Mouse (Mus musculus) hindbrain, embryonic 11.5 days (tissue): ENCODE results near the gene Pop5. TPM values are rescaled to one million over a fixed set of nuclear protein-coding genes. Genes with fewer than 3 reads are reported as not detected.

Source experiments
- ATAC-seq: fragments of 200-750 bp; cut with Nextera tagmentation; 2 replicates; pipeline ENCODE4 v1.8.0; 2017; ENCODE audit warnings: mild to moderate bottlenecking, moderate TSS enrichment, moderate library complexity; ENCODE audit not compliant: low FRiP score
- DNase-seq: peaks from one replicate; pipeline ENCODE4 v3.0.0-alpha.2; 2015; ENCODE audit warnings: low spot score
- H3K27ac ChIP-seq: fragments of 300-500 bp; sonication (generic); 2 replicates; pipeline ENCODE4 v1.5.1; 2014; ENCODE audit warnings: mild to moderate bottlenecking, low read depth, low read length
- H3K27me3 ChIP-seq: fragments of 300-500 bp; sonication (generic); 2 replicates; pipeline ENCODE4 v1.6.1; 2014; ENCODE audit warnings: mild to moderate bottlenecking, low read length, moderate library complexity, mixed read lengths; ENCODE audit not compliant: control insufficient read depth, insufficient read depth
- H3K36me3 ChIP-seq: fragments of 300-500 bp; sonication (generic); 2 replicates; pipeline ENCODE4 v1.6.1; 2014; ENCODE audit warnings: mild to moderate bottlenecking, low read length, moderate library complexity, mixed read lengths; ENCODE audit not compliant: control insufficient read depth, insufficient read depth
- H3K4me1 ChIP-seq: fragments of 300-500 bp; sonication (generic); replicated peaks from 2 replicates; pipeline ENCODE4 v1.6.1; 2014; ENCODE audit warnings: low read length, mixed read lengths; ENCODE audit not compliant: control insufficient read depth, insufficient read depth
- H3K4me2 ChIP-seq: fragments of 300-500 bp; sonication (generic); replicated peaks from 2 replicates; pipeline ENCODE4 v1.6.1; 2014; ENCODE audit warnings: mild to moderate bottlenecking, low read depth, low read length
- H3K4me3 ChIP-seq: fragments of 300-500 bp; sonication (generic); 2 replicates; pipeline ENCODE4 v1.5.1; 2014; ENCODE audit warnings: low read depth, low read length
- H3K9ac ChIP-seq: fragments of 300-500 bp; sonication (generic); 2 replicates; pipeline ENCODE4 v1.6.1; 2014; ENCODE audit warnings: low read depth, low read length
- H3K9me3 ChIP-seq: fragments of 300-500 bp; sonication (generic); 2 replicates; pipeline ENCODE4 v1.6.1; 2016; ENCODE audit warnings: low read length; ENCODE audit not compliant: control insufficient read depth
- WGBS: fragments of 180-500 bp; shearing (Covaris S2); extraction: QIAGEN DNeasy Blood & Tissue Kit; methylation state at CpG from one replicate; pipeline ENCODE4 v1.1.7; 2014; 5-methylcytosine and 5-hydroxymethylcytosine counted together
- polyA plus RNA-seq: library from polyadenylated mRNA; unstranded; fragments of >200 nt; fragmentation: Nextera tagmentation; extraction: Ambion mirVana; gene quantifications from 2 replicates; pipeline ENCODE4 v1.2.1, GENCODE M21; 2014

Gene Pop5
- polyA plus RNA-seq, 1 experiment from 2014 or later: 104 TPM

- Histone ChIP-seq H3K9me3 (no peaks in the 10 kb centered on the region), H3K4me1 (peaks cover 13% of the 10 kb centered on the region; the same call in 1 of the 2 replicates), H3K27ac (no peak overlapping the region), H3K4me3 (peak overlapping the region; percentile 59), H3K4me2 (peak overlapping the region; percentile 100), H3K27me3 (peaks cover 61% of the 10 kb centered on the region), H3K9ac (peak overlapping the region; percentile 64), H3K36me3 (no peaks in the 10 kb centered on the region)
- ATAC-seq (0 out of 2 replicates have a peak, but pooled peaks have one; percentile 14), DNase-seq (peak; percentile 51)
- WGBS: under 1% methylated on average over 33 of the region's 34 CpGs
Observed at GRCm38 (mm10) chr5:115193226-115193625, 42.4 kb upstream of the Pop5 start.

GRCm38 (mm10) chr5:115193669-115194625 is 41.7 kb upstream of the Pop5 start, which contains the start of gene Cabp1:
TSS of gene Cabp1 (minus strand) at chr5:115194381.
- peaks cover 61% of the 10 kb centered on the region for H3K27me3 ChIP-seq

GRCm38 (mm10) chr5:115194626-115195221 is 40.9 kb upstream of the Pop5 start:
- Histone ChIP-seq H3K36me3 (no peaks in the 10 kb centered on the region), H3K4me3 (peak overlapping the region; percentile 59), H3K4me1 (peaks cover 13% of the 10 kb centered on the region; the same call in 1 of the 2 replicates), H3K9me3 (no peaks in the 10 kb centered on the region), H3K4me2 (peak overlapping the region; percentile 100), H3K27me3 (peaks cover 56% of the 10 kb centered on the region), H3K9ac (no peak overlapping the region), H3K27ac (no peak overlapping the region)
- no peak; the same call in 1 of the 2 replicates for ATAC-seq
- 5% methylated on average over 12 of the region's 12 CpGs for WGBS
- DNase-seq: no peak

More at GRCm38 (mm10) chr5:115193669-115194625, 41.7 kb upstream of the Pop5 start, which contains the start of gene Cabp1:
- Histone ChIP-seq H3K9me3 (no peaks in the 10 kb centered on the region), H3K36me3 (no peaks in the 10 kb centered on the region), H3K27ac (0 out of 2 replicates have a peak within 1 kb of the TSS, but pooled peaks have one; percentile 51), H3K4me3 (peak within 1 kb of the TSS; percentile 59), H3K4me2 (peak within 1 kb of the TSS; percentile 100), H3K4me1 (peaks cover 13% of the 10 kb centered on the region; the same call in 1 of the 2 replicates), H3K9ac (peak within 1 kb of the TSS; percentile 64)
- WGBS: 1% methylated on average over 56 of the region's 116 CpGs
- DNase-seq: peak; percentile 84
- ATAC-seq: peak; percentile 79

- ATAC-seq (peak; percentile 65), DNase-seq (peak; percentile 56)
- Histone ChIP-seq H3K27ac (peak overlapping the region; percentile 84), H3K27me3 (no peaks in the 10 kb centered on the region; the same call in 1 of the 2 replicates), H3K36me3 (no peaks in the 10 kb centered on the region), H3K9ac (peak overlapping the region; percentile 54), H3K4me3 (0 out of 2 replicates have a peak overlapping the region, but pooled peaks have one; percentile 4), H3K4me1 (peaks cover 5% of the 10 kb centered on the region), H3K4me2 (peak overlapping the region; percentile 34), H3K9me3 (no peaks in the 10 kb centered on the region)
- WGBS: 14% methylated on average over 23 of the region's 23 CpGs
Observed at GRCm38 (mm10) chr5:115203735-115204561, 31.7 kb upstream of the Pop5 start.

GRCm38 (mm10) chr5:115204562-115205311 is 30.9 kb upstream of the Pop5 start:
- Histone ChIP-seq H3K4me1 (peaks cover 5% of the 10 kb centered on the region), H3K27me3 (no peaks in the 10 kb centered on the region; the same call in 1 of the 2 replicates)
- peak; percentile 87 for DNase-seq

GRCm38 (mm10) chr5:115207244-115207643 is 28.4 kb upstream of the Pop5 start:
- Histone ChIP-seq H3K4me1 (peaks cover 5% of the 10 kb centered on the region), H3K36me3 (no peaks in the 10 kb centered on the region), H3K27ac (no peak overlapping the region), H3K4me3 (no peak overlapping the region), H3K9me3 (no peaks in the 10 kb centered on the region), H3K9ac (no peak overlapping the region), H3K4me2 (no peak overlapping the region), H3K27me3 (no peaks in the 10 kb centered on the region; the same call in 1 of the 2 replicates)
- DNase-seq (no peak), ATAC-seq (no peak)
- WGBS: 59% methylated on average over 5 of the region's 5 CpGs

More at GRCm38 (mm10) chr5:115204562-115205311, 30.9 kb upstream of the Pop5 start:
- Histone ChIP-seq H3K9me3 (no peaks in the 10 kb centered on the region), H3K4me3 (0 out of 2 replicates have a peak overlapping the region, but pooled peaks have one; percentile 13), H3K36me3 (no peaks in the 10 kb centered on the region), H3K4me2 (peak overlapping the region; percentile 34), H3K27ac (peak overlapping the region; percentile 84), H3K9ac (peak overlapping the region; percentile 54)
- ATAC-seq: peak; percentile 94
- WGBS: 3% methylated on average over 31 of the region's 31 CpGs

GRCm38 (mm10) chr5:115207892-115208291 is 27.7 kb upstream of the Pop5 start:
- Histone ChIP-seq H3K9ac (no peak overlapping the region), H3K27me3 (no peaks in the 10 kb centered on the region; the same call in 1 of the 2 replicates), H3K4me2 (no peak overlapping the region), H3K4me3 (no peak overlapping the region), H3K36me3 (no peaks in the 10 kb centered on the region), H3K9me3 (no peaks in the 10 kb centered on the region), H3K4me1 (peaks cover 5% of the 10 kb centered on the region), H3K27ac (no peak overlapping the region)
- WGBS: 12% methylated on average over 9 of the region's 16 CpGs
- no peak for ATAC-seq
- DNase-seq: no peak
